Mouse (Mus musculus): ENCODE data around the gene Btbd1. TPM values are rescaled to one million over a fixed set of nuclear protein-coding genes. Genes with fewer than 3 reads are reported as not detected.
"Not testable (repeated sequence)": the region's sequence is repeated elsewhere in the genome, so short reads cannot be mapped to it uniquely, and the experiment has no call there.

Btbd1 gene
- polyA plus RNA-seq, 1 experiment from 2014 or later = 41.1 TPM

DNA sequence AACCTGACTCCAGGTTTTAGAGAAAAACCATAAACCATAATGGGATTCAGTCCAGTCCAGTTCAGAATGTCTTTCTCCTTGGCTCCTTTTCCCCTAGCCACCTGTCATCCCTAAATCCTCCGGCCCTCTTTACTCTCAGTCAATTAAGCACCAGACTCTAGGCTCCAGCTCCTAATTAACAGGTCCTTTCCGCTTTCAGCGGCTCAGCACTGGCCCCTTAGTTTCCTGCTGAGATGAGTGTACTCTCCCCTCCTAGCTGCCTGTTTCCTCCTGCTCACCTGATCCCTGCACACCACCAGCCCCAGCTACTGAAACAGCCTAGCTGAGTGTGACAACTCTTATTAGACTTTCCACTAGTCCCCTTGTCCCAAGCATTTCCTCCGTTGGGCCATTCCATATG is 18.5 kb upstream of the Btbd1 start:
- 75% methylated on average over 4 of the region's 4 CpGs for WGBS (ENCODE audit: insufficient replicate concordance)
- Histone ChIP-seq H3K36me3 (no peaks in the 10 kb centered on the region), H3K9ac (no peak overlapping the region), H3K27ac (no peak overlapping the region), H3K4me3 (no peak overlapping the region), H3K27me3 (replicated peaks) (peaks cover 3% of the 10 kb centered on the region; the same call in 1 of the 2 replicates), H3K4me2 (no peak overlapping the region), H3K9me3 (replicated peaks) (no peaks in the 10 kb centered on the region), H3K4me1 (no peaks in the 10 kb centered on the region)
- no peak for ATAC-seq

DNA sequence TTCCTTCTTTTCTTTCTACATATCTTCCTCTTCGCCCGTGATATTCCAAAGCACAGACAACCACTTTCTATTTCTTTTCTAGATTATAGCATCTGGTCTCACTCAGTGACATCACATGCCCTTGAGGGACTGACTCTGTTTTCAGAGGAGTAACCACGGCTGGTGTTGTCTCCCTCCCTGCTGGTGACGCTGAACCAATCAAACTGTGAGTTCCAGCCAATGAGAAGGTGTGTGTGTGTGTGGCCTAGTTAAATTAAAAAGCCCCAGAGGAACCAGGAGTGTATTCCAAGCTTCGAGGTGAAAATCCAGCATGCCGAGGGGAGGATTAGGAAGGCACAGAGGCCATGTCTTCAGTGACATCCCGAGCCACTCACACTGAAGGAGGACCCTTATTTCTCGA is 17.8 kb upstream of the Btbd1 start:
- 43% methylated on average over 8 of the region's 8 CpGs for WGBS (ENCODE audit: insufficient replicate concordance)
- H3K4me1 ChIP-seq = no peaks in the 10 kb centered on the region
- ATAC-seq = no peak
- no peaks in the 10 kb centered on the region for H3K9me3 ChIP-seq (replicated peaks)
- peaks cover 3% of the 10 kb centered on the region; the same call in 1 of the 2 replicates for H3K27me3 ChIP-seq (replicated peaks)
- no peak overlapping the region for H3K27ac ChIP-seq
- no peak overlapping the region for H3K4me3 ChIP-seq
- no peak overlapping the region for H3K9ac ChIP-seq
- H3K4me2 ChIP-seq = no peak overlapping the region
- no peaks in the 10 kb centered on the region for H3K36me3 ChIP-seq

DNA sequence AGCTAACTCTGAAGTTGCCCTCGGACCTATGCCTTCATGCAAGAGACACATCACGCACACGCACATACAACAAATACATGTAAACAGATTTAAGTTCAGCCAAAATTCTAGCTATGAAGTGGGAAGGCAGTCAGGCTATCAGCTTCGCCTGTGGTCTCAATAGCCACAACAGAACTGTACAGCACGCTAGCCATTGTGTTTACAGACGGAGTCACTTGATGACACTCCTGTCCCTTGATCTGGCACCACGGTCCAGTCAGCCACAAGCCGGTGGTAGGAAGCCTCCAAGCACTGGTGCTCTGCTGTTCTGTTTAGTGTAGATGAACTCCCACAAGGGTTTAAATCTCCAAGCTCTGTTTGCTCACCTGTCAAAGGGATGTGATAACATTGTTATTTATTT is 16.8 kb upstream of the Btbd1 start:
- Histone ChIP-seq H3K4me2 (no peak overlapping the region), H3K36me3 (no peaks in the 10 kb centered on the region), H3K4me1 (no peaks in the 10 kb centered on the region), H3K9me3 (replicated peaks) (no peaks in the 10 kb centered on the region), H3K4me3 (no peak overlapping the region), H3K27ac (no peak overlapping the region), H3K9ac (no peak overlapping the region), H3K27me3 (replicated peaks) (peaks cover 3% of the 10 kb centered on the region; the same call in 1 of the 2 replicates)
- 77% methylated on average over 8 of the region's 8 CpGs for WGBS (ENCODE audit: insufficient replicate concordance)
- no peak for ATAC-seq

DNA sequence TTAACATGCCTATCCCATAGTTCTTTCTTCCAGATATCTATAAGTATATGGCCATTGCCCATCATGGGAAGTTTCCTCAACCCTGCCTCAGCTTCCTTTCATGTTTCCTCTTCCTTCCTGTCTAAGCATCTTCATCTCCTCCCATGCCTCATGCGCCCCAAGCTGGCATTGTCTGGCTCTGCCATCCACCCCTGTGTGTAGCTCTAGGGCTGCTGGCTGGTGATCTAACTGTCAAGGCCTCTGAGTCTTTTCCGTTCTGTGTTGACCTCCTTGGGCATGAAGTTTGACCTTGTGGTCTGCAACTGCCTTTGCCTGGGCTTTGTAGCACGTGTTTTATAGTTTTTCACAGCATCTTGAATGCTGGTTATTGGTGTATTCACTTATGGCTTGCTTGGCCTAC is 16.1 kb upstream of the Btbd1 start:
- Histone ChIP-seq H3K27ac (no peak overlapping the region), H3K4me2 (no peak overlapping the region), H3K4me1 (no peaks in the 10 kb centered on the region), H3K9me3 (replicated peaks) (no peaks in the 10 kb centered on the region), H3K27me3 (replicated peaks) (peaks cover 8% of the 10 kb centered on the region; the same call in 1 of the 2 replicates), H3K36me3 (no peaks in the 10 kb centered on the region), H3K9ac (no peak overlapping the region), H3K4me3 (no peak overlapping the region)
- no peak for ATAC-seq
- 65% methylated on average over 3 of the region's 3 CpGs for WGBS (ENCODE audit: insufficient replicate concordance)

DNA sequence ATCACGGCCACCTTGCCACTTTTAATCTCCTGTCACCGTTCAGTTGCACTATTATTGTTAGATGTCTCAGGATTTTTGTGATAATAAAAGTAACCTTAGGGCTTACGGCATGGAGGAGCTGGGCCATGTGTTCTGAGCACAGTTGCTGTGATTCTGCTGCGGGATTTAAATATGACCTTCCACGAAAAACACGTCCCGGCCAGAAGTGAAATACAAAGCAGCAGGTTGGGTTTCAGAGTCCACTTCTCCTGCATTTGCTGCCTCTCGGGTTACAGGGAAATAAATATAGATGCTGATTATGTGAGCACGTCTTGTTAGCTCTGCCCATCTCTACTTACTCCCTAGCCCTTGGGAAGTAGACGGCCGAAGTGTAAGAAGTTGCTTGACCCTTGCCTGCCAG is 15.6 kb upstream of the Btbd1 start:
- no peak overlapping the region for H3K9ac ChIP-seq

DNA sequence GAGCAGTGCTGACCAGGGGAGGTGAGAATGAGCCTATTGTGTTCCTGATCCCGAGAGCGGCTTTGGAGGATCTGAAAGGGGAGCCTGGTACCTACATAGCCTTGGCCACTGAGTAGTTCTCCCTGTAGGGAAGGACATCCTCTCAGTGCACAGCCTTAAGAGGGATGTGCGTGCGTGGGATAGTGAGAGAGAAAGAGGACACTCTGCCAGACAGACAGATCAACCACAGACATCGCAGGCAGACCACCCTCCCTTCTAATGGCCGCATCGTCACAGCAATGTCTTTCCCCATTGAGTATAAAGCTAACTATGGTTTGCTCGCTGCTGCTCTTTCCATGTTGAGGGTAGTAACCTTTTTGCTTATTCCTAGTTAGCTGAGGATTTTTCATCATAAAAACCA is 14.7 kb upstream of the Btbd1 start:
- peaks cover 8% of the 10 kb centered on the region; the same call in 1 of the 2 replicates for H3K27me3 ChIP-seq (replicated peaks)
- H3K4me2 ChIP-seq = no peak overlapping the region
- no peaks in the 10 kb centered on the region for H3K4me1 ChIP-seq
- H3K9me3 ChIP-seq (replicated peaks) = no peaks in the 10 kb centered on the region
- ATAC-seq = no peak
- no peaks in the 10 kb centered on the region for H3K36me3 ChIP-seq
- H3K4me3 ChIP-seq = no peak overlapping the region
- no peak overlapping the region for H3K9ac ChIP-seq
- WGBS (ENCODE audit: insufficient replicate concordance) = 80% methylated on average over 8 of the region's 8 CpGs
- H3K27ac ChIP-seq = no peak overlapping the region

More for the DNA sequence above, 15.6 kb upstream of the Btbd1 start:
- H3K9me3 ChIP-seq (replicated peaks) = no peaks in the 10 kb centered on the region
- no peaks in the 10 kb centered on the region for H3K36me3 ChIP-seq
- no peaks in the 10 kb centered on the region for H3K4me1 ChIP-seq
- ATAC-seq = no peak
- no peak overlapping the region for H3K4me3 ChIP-seq
- H3K4me2 ChIP-seq = no peak overlapping the region
- 75% methylated on average over 11 of the region's 11 CpGs for WGBS (ENCODE audit: insufficient replicate concordance)
- peaks cover 8% of the 10 kb centered on the region; the same call in 1 of the 2 replicates for H3K27me3 ChIP-seq (replicated peaks)
- H3K27ac ChIP-seq = no peak overlapping the region

DNA sequence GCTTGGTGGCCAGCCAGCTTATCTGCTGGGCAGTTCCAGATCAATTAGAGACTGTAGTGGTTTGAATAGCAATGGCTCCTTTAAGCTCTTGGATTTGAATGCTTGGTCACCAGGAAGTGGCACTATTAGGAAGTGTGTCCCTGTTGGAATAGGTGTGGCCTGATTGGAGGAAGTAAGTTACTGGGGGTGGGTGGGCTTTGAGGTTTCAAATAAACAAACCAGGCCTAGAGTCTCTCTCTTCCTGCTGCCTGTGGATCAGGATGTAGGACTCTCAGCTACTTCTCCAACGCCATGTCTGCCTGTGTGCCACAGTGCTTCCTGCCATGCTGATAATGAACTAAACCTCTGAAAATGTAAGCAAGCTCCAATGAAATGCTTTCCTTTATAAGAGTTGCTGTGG is 13.8 kb upstream of the Btbd1 start:
- no peak overlapping the region for H3K9ac ChIP-seq
- peaks cover 6% of the 10 kb centered on the region; the same call in 1 of the 2 replicates for H3K27me3 ChIP-seq (replicated peaks)
- no peaks in the 10 kb centered on the region for H3K9me3 ChIP-seq (replicated peaks)
- H3K4me1 ChIP-seq = no peaks in the 10 kb centered on the region
- ATAC-seq = no peak
- no peak overlapping the region for H3K4me2 ChIP-seq
- WGBS (ENCODE audit: insufficient replicate concordance) = 27% methylated on average over 1 of the region's 1 CpGs
- no peaks in the 10 kb centered on the region for H3K36me3 ChIP-seq
- no peak overlapping the region for H3K4me3 ChIP-seq
- H3K27ac ChIP-seq = no peak overlapping the region

DNA sequence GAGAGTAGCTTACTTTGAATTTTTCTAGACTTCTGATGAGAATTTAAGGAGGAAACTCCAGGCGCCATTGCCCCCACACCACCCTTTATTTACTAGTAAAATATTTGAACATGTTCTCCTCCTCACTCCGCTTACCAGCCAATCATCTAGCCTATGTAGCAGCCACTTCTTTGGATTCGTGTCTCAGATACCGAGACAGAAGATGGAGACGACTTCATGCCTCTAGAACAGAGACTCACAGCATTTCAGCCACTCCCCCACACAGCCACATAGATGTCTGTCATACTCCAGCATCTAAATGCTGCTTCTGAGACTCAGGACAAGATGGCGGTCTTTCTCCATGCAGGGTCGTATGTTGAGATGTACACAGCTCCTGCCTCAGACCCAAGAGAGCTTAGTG is 12.9 kb upstream of the Btbd1 start:
- no peaks in the 10 kb centered on the region for H3K9me3 ChIP-seq (replicated peaks)
- no peak overlapping the region for H3K4me2 ChIP-seq
- H3K4me3 ChIP-seq = no peak overlapping the region
- H3K27me3 ChIP-seq (replicated peaks) = peaks cover 6% of the 10 kb centered on the region; the same call in 1 of the 2 replicates
- no peaks in the 10 kb centered on the region for H3K4me1 ChIP-seq
- no peak for ATAC-seq
- H3K36me3 ChIP-seq = no peaks in the 10 kb centered on the region
- 70% methylated on average over 7 of the region's 7 CpGs for WGBS (ENCODE audit: insufficient replicate concordance)
- no peak overlapping the region for H3K9ac ChIP-seq
- H3K27ac ChIP-seq = no peak overlapping the region

DNA sequence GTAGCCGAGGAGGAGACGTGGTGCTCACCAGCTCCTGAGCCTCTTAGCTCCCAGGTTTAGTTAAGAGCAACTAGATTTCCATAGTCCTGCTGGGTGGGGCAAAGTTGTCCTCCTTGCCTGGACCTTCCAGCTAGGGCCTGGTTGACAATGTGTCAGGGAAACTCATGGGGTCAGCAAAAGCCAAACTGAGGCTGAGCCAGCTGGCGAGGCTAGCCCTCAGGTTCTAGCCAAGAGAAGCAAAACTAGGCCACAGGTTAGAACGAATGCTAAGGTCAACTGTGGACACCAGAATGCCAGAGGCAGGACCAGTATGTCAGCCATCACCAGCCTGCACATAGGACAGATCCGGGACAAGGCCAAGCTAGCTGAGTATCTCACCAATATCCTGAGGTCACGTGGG is 12.2 kb upstream of the Btbd1 start:
- Histone ChIP-seq H3K36me3 (no peaks in the 10 kb centered on the region), H3K4me2 (no peak overlapping the region), H3K27me3 (replicated peaks) (peaks cover 6% of the 10 kb centered on the region; the same call in 1 of the 2 replicates), H3K27ac (no peak overlapping the region), H3K9me3 (replicated peaks) (no peaks in the 10 kb centered on the region), H3K9ac (no peak overlapping the region), H3K4me3 (no peak overlapping the region), H3K4me1 (no peaks in the 10 kb centered on the region)
- ATAC-seq = no peak
- 74% methylated on average over 6 of the region's 6 CpGs for WGBS (ENCODE audit: insufficient replicate concordance)

DNA sequence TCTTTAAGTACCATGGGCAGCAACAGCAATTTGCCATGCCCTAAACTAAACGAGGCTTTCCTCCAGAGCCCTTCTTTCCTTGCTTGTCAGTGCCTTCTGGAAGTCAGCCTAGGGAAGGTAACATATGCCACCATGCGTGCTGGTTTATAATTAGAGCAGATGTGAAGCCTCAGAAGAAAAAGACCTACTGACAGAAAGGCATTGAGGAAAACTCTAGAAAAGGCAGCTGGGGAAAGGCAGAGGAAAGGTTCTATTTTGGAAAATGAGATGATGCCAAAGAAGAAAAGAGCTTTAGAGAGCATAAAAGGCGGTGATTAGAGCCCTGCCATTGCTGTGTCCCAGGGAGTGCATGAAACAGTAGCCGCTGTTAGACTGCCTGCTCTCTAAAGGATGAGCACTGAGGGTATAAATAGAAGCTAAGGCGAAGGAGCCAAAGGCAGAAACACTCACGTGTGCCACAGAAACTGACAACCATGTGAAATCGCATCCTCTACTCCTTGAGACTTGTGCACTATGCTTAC is 11.5 kb upstream of the Btbd1 start:
- Histone ChIP-seq H3K36me3 (no peaks in the 10 kb centered on the region), H3K27ac (no peak overlapping the region), H3K27me3 (replicated peaks) (peaks cover 6% of the 10 kb centered on the region; the same call in 1 of the 2 replicates), H3K4me3 (no peak overlapping the region), H3K9ac (no peak overlapping the region), H3K9me3 (replicated peaks) (no peaks in the 10 kb centered on the region), H3K4me2 (no peak overlapping the region), H3K4me1 (no peaks in the 10 kb centered on the region)
- ATAC-seq = no peak
- WGBS (ENCODE audit: insufficient replicate concordance) = 67% methylated on average over 7 of the region's 7 CpGs

DNA sequence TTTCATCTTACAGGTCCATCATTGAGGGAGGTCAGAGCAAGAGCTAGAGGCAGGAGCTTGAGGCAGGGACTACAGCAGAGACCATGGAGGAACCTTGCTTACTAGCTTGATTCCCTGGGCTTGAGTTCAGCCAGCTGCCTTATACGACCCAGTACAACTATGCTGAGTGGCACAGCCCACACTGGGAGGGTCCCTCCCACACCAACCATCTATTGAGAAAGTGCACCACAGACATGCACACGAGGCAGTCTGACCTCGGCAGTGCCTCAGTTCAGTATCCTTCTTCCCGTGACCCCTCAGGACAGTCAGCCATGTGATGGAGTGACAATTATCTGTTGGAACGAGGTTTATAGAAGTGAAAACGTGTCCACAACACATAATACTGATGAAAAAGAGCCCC is 10.5 kb upstream of the Btbd1 start:
- Histone ChIP-seq H3K4me2 (no peak overlapping the region), H3K9ac (no peak overlapping the region), H3K27me3 (replicated peaks) (peaks cover 6% of the 10 kb centered on the region; the same call in 1 of the 2 replicates), H3K9me3 (replicated peaks) (no peaks in the 10 kb centered on the region), H3K4me3 (no peak overlapping the region), H3K36me3 (no peaks in the 10 kb centered on the region), H3K4me1 (no peaks in the 10 kb centered on the region), H3K27ac (no peak overlapping the region)
- 61% methylated on average over 6 of the region's 6 CpGs for WGBS (ENCODE audit: insufficient replicate concordance)
- no peak for ATAC-seq

DNA sequence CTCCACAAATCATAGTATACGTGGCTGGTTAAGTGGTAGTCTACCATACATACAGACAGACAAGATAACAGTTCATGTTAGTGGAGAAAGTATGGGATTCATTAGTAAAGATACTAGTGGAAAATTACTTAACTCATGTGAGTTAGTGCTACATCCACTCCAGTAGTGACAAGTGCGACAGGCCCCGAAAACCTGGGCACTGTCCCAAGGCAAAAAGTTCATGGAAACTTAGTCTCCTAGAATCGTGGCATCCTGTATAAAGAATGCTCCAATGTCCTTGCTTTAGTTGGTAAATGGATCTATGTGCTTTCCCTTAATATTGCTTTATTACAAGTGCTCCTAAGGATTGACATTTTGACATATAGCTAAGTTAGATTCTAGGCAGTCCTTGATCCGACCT is 8.5 kb upstream of the Btbd1 start:
- H3K4me2 ChIP-seq; H3K27ac ChIP-seq; H3K9ac ChIP-seq; H3K4me3 ChIP-seq; H3K36me3 ChIP-seq; ATAC-seq; H3K27me3 ChIP-seq (replicated peaks); H3K9me3 ChIP-seq (replicated peaks); H3K4me1 ChIP-seq: not testable (repeated sequence)
- 69% methylated on average over 5 of the region's 5 CpGs for WGBS (ENCODE audit: insufficient replicate concordance)

DNA sequence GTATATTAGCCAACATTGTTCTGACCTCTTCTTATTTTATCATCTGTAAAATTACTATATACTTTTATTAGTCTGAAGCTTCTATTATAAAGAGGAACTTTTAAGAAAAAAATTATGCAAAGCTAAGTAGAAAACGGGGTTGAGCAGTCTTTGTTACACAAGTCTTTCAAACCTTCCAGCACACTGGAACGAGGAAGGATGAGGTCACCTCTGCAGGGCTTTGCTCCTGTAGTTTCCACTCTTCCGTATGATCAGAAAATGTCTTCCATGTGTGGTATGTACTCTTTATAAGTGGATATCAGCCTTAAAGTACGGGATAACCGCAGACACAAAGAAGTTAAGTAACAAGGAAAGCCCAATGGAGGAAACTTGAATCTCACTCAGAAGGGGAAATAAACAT is 6.2 kb upstream of the Btbd1 start:
- no peaks in the 10 kb centered on the region for H3K36me3 ChIP-seq
- H3K4me2 ChIP-seq = no peak overlapping the region
- 69% methylated on average over 5 of the region's 5 CpGs for WGBS (ENCODE audit: insufficient replicate concordance)
- no peak for ATAC-seq
- no peaks in the 10 kb centered on the region for H3K9me3 ChIP-seq (replicated peaks)
- no peak overlapping the region for H3K4me3 ChIP-seq
- H3K4me1 ChIP-seq = peaks cover 4% of the 10 kb centered on the region; the same call in 1 of the 2 replicates
- H3K27ac ChIP-seq = no peak overlapping the region
- no peak overlapping the region for H3K9ac ChIP-seq
- H3K27me3 ChIP-seq (replicated peaks) = no peaks in the 10 kb centered on the region
